Mouse (Mus musculus) midbrain, embryonic 12.5 days (tissue): ENCODE measurements around the gene Stom. TPM values are rescaled to one million over a fixed set of nuclear protein-coding genes. Genes with fewer than 3 reads are reported as not detected.

Experiments used
- ATAC-seq: fragments of 200-750 bp; cut with Nextera tagmentation; 2 replicates; pipeline ENCODE4 v1.8.0; 2017; ENCODE audit warnings: low read depth, moderate TSS enrichment, moderate library complexity; ENCODE audit not compliant: low FRiP score
- H3K27ac ChIP-seq: fragments of 300-500 bp; sonication (generic); replicated peaks from 2 replicates; pipeline ENCODE4 v1.5.1; 2016; ENCODE audit warnings: mild to moderate bottlenecking
- H3K27me3 ChIP-seq: fragments of 300-500 bp; sonication (generic); 2 replicates; pipeline ENCODE4 v1.6.1; 2016; ENCODE audit warnings: mild to moderate bottlenecking
- H3K36me3 ChIP-seq: fragments of 300-500 bp; sonication (generic); 2 replicates; pipeline ENCODE4 v1.6.1; 2016
- H3K4me1 ChIP-seq: fragments of 300-500 bp; sonication (generic); 2 replicates; pipeline ENCODE4 v1.6.1; 2016
- H3K4me2 ChIP-seq: fragments of 300-500 bp; sonication (generic); replicated peaks from 2 replicates; pipeline ENCODE4 v1.6.1; 2016; ENCODE audit warnings: mild to moderate bottlenecking, moderate library complexity
- H3K4me3 ChIP-seq: fragments of 300-500 bp; sonication (generic); 2 replicates; pipeline ENCODE4 v1.5.1; 2016; ENCODE audit warnings: mild to moderate bottlenecking
- H3K9ac ChIP-seq: fragments of 300-500 bp; sonication (generic); replicated peaks from 2 replicates; pipeline ENCODE4 v1.6.1; 2016; ENCODE audit warnings: mild to moderate bottlenecking, moderate library complexity
- H3K9me3 ChIP-seq: fragments of 300-500 bp; sonication (generic); 2 replicates; pipeline ENCODE4 v1.6.1; 2016; ENCODE audit warnings: mild to moderate bottlenecking
- WGBS: fragments of 180-500 bp; shearing (Covaris S2); methylation state at CpG from one replicate; pipeline ENCODE4 v1.1.7; 2016; 5-methylcytosine and 5-hydroxymethylcytosine counted together
- polyA plus RNA-seq: library from polyadenylated mRNA; unstranded; fragments of >200 nt; fragmentation: Nextera tagmentation; extraction: Ambion mirVana; gene quantifications from 2 replicates; pipeline ENCODE4 v1.2.1, GENCODE M21; 2016

Stom gene
- polyA plus RNA-seq, 1 experiment from 2014 or later: 12.5 TPM

- H3K4me1 ChIP-seq: peaks cover 5% of the 10 kb centered on the region
- H3K27me3 ChIP-seq: peaks cover 20% of the 10 kb centered on the region
- no peaks in the 10 kb centered on the region for H3K9me3 ChIP-seq
- no peak overlapping the region for H3K4me3 ChIP-seq
- ATAC-seq: no peak
- H3K4me2 ChIP-seq: no peak overlapping the region
- 87% methylated on average over 12 of the region's 12 CpGs for WGBS
- no peak overlapping the region for H3K9ac ChIP-seq
- no peak overlapping the region for H3K27ac ChIP-seq
- no peaks in the 10 kb centered on the region for H3K36me3 ChIP-seq
Observed at GRCm38 (mm10) chr2:35287017-35287620, 49.7 kb downstream of the Stom start.

DNA sequence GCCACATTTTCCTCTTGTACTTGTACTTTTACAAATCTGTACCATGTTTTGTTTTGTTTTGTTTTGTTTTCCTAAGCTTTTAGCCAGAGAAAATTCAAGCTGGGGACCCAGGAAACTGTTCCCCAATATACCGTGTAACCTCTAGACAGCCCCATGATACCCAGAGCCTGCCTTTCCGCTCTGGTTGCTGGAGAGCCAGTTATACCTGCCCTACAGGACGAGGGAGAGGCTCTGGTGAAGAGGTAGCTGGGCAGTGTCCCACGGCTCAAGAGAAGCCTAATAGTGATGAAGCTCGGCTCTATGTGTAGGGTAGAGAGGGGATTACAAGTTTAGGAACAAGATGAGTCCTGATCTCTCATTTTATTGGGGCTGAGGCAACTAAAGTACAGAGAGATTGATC, 51.6 kb downstream of the Stom start:
- no peak overlapping the region for H3K4me3 ChIP-seq
- H3K27ac ChIP-seq: no peak overlapping the region
- H3K4me2 ChIP-seq: no peak overlapping the region

GRCm38 (mm10) chr2:35283997-35284396, 52.8 kb downstream of the Stom start:
- H3K27me3 ChIP-seq: peaks cover 38% of the 10 kb centered on the region
- no peak overlapping the region for H3K4me3 ChIP-seq
- peaks cover 7% of the 10 kb centered on the region for H3K4me1 ChIP-seq
- no peak for ATAC-seq
- no peak overlapping the region for H3K9ac ChIP-seq
- H3K4me2 ChIP-seq: no peak overlapping the region
- no peak overlapping the region for H3K27ac ChIP-seq
- 83% methylated on average over 4 of the region's 4 CpGs for WGBS
- no peaks in the 10 kb centered on the region for H3K36me3 ChIP-seq
- no peaks in the 10 kb centered on the region for H3K9me3 ChIP-seq

More for the DNA sequence above, 51.6 kb downstream of the Stom start:
- Histone ChIP-seq H3K36me3 (no peaks in the 10 kb centered on the region), H3K4me1 (peaks cover 7% of the 10 kb centered on the region), H3K27me3 (peaks cover 38% of the 10 kb centered on the region), H3K9ac (no peak overlapping the region), H3K9me3 (no peaks in the 10 kb centered on the region)
- ATAC-seq: no peak
- WGBS: 86% methylated on average over 5 of the region's 5 CpGs

GRCm38 (mm10) chr2:35282214-35282613, 54.6 kb downstream of the Stom start:
- WGBS: 3% methylated on average over 32 of the region's 32 CpGs
- Histone ChIP-seq H3K27me3 (peaks cover 38% of the 10 kb centered on the region), H3K9ac (no peak overlapping the region), H3K9me3 (no peaks in the 10 kb centered on the region), H3K27ac (no peak overlapping the region), H3K4me2 (peak overlapping the region; percentile 48), H3K36me3 (no peaks in the 10 kb centered on the region), H3K4me3 (peak overlapping the region; percentile 25), H3K4me1 (peaks cover 7% of the 10 kb centered on the region)
- ATAC-seq: no peak

DNA sequence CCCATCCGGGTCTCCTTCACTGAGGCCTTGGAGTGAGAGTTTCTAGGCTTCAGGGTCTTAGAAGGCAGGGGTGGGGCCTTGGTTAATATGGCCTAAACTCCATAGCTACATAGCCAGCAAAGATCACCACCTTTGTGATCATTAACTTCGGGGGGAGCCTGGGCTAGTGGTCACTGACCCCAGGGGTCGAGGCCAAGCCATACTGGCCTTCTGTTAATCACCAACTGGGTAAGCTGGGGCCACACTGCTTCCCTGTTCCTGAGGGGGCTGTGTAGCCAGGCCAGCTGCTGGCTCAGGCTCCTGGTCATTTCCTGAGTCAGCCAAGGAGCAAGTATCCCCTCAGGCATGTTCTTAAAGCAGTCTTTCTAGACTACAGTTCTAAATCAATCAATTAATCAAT, 56.8 kb downstream of the Stom start:
- peaks cover 7% of the 10 kb centered on the region for H3K4me1 ChIP-seq
- no peak overlapping the region for H3K4me3 ChIP-seq
- H3K27ac ChIP-seq: no peak overlapping the region
- H3K9ac ChIP-seq: no peak overlapping the region
- no peaks in the 10 kb centered on the region for H3K9me3 ChIP-seq
- H3K27me3 ChIP-seq: peaks cover 38% of the 10 kb centered on the region
- no peaks in the 10 kb centered on the region for H3K36me3 ChIP-seq
- no peak overlapping the region for H3K4me2 ChIP-seq
- 77% methylated on average over 3 of the region's 3 CpGs for WGBS
- no peak for ATAC-seq

GRCm38 (mm10) chr2:35278371-35279210, 58.2 kb downstream of the Stom start:
- 81% methylated on average over 7 of the region's 7 CpGs for WGBS
- Histone ChIP-seq H3K36me3 (no peaks in the 10 kb centered on the region), H3K4me1 (peaks cover 7% of the 10 kb centered on the region), H3K27me3 (peaks cover 33% of the 10 kb centered on the region), H3K4me3 (no peak overlapping the region), H3K4me2 (no peak overlapping the region), H3K27ac (no peak overlapping the region), H3K9me3 (no peaks in the 10 kb centered on the region), H3K9ac (no peak overlapping the region)
- no peak for ATAC-seq

DNA sequence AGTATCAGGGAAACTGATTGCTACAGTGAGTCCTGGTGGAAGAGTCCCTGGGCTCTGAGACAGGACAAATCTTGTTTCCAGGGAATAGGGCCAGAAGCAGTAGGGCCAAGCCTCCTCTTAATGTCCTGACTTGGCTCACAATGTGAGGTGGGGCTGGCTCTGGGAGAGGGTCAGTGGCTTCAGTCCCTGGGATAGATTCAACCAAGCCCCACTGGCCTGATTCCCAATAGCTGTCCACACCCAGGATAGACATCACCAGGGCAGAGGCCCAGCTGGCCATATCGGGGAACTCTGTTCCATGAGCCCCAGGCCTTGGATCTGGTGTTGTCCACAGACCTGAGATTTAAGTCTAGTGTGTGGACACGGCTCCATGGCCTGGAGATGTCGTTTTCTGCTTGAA, 59.1 kb downstream of the Stom start:
- no peak for ATAC-seq
- Histone ChIP-seq H3K27ac (no peak overlapping the region), H3K9me3 (no peaks in the 10 kb centered on the region), H3K27me3 (peaks cover 24% of the 10 kb centered on the region), H3K4me3 (no peak overlapping the region), H3K4me2 (no peak overlapping the region), H3K9ac (no peak overlapping the region), H3K4me1 (peaks cover 11% of the 10 kb centered on the region), H3K36me3 (no peaks in the 10 kb centered on the region)
- 85% methylated on average over 3 of the region's 3 CpGs for WGBS

DNA sequence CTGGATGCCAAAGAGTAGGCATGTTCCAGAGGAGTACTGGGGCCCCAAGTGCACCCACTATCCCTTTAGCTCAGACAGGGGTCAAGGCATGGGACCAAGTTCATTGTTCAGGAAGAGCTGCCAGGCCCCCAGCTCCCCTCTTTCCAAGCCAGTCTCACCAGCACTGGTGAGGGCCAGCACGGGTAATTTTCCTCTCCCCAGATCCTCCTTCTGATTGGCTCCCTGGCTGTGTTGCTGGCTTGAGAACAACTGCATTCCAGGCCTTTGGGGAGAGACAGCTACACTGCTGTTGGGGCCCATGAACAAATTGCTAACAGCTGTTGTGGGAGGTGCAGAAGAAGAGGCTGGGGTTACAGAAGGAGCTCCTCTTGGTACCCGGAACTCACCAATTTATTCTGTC, 63.2 kb downstream of the Stom start:
- no peak overlapping the region for H3K27ac ChIP-seq

DNA sequence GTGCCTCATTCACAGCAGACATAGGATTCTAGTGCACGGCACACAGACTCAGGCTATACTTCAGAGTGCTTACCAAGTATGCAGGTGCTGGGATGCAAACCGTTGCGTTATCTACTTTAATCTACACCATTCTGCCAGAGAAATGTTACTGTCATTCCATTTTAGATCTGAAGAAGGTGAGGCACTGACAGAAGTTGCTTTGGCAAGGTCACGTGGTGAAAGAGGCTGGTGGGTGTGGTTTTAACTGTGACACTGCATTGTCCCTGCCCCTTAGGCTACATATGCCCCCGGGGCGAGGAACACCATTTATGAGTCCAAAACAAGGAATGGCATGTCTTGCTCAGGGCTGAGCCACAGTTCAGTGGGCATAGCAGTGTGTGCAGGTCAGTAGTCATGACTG, 63.9 kb downstream of the Stom start:
- no peaks in the 10 kb centered on the region for H3K9me3 ChIP-seq
- H3K4me3 ChIP-seq: no peak overlapping the region
- 86% methylated on average over 6 of the region's 6 CpGs for WGBS
- H3K27ac ChIP-seq: no peak overlapping the region
- no peak for ATAC-seq
- no peak overlapping the region for H3K4me2 ChIP-seq
- no peaks in the 10 kb centered on the region for H3K36me3 ChIP-seq
- H3K27me3 ChIP-seq: 0 out of 2 replicates have a peak, but pooled peaks cover 3% of the 10 kb centered on the region
- peaks cover 10% of the 10 kb centered on the region; the same call in 1 of the 2 replicates for H3K4me1 ChIP-seq
- no peak overlapping the region for H3K9ac ChIP-seq

More for the DNA sequence above, 63.2 kb downstream of the Stom start:
- no peak for ATAC-seq
- H3K9ac ChIP-seq: no peak overlapping the region
- 0 out of 2 replicates have a peak, but pooled peaks cover 3% of the 10 kb centered on the region for H3K27me3 ChIP-seq
- H3K4me2 ChIP-seq: no peak overlapping the region
- no peaks in the 10 kb centered on the region for H3K9me3 ChIP-seq
- no peaks in the 10 kb centered on the region for H3K36me3 ChIP-seq
- H3K4me3 ChIP-seq: no peak overlapping the region
- H3K4me1 ChIP-seq: peaks cover 10% of the 10 kb centered on the region; the same call in 1 of the 2 replicates
- 57% methylated on average over 2 of the region's 2 CpGs for WGBS

DNA sequence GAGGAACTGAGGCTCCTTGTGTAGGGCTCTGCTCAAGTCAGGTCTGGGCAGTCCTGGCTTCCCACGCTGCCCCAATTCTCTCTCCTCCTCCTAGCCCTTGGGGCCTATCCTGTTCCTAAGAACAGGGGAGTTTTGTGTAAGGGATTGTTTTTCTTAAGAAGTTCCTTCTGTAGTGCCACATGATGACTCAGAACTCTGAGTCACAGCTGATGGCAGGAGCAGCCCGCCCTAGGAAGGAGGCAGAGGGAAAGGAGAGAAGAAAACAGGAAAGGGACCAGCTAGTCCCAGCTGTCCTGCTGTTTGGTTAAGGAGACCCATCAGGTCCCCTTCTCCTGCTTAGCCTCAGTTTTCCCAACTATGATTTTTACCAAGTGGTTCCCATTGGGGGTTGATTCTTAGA, 65.0 kb downstream of the Stom start:
- no peak overlapping the region for H3K27ac ChIP-seq

DNA sequence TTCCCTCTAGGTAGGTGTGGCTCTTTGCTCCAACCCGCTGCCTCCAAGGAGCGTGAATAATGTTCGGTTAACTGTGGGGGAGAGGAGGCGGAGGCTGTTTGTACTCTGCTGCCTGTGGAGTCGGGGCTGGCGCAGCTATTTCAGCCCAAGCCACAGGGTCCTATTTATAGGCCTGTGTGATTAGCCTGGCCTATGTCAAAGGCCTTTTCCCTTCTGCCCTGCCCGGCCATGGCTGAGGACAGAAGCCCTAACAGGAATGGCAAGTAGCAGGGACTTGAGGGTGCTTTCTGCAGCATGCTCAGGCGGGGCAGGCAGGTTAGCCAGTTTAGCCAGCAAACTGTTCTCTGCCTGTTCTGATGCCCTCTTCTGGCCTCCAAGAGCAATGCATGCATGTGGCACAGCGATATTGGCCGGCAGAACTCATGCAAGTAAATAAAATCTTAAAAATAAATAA, 66.2 kb downstream of the Stom start:
- Histone ChIP-seq H3K9me3 (no peaks in the 10 kb centered on the region), H3K4me3 (no peak overlapping the region), H3K36me3 (no peaks in the 10 kb centered on the region), H3K4me1 (peaks cover 10% of the 10 kb centered on the region; the same call in 1 of the 2 replicates), H3K4me2 (peak overlapping the region; percentile 32), H3K27me3 (0 out of 2 replicates have a peak, but pooled peaks cover 3% of the 10 kb centered on the region), H3K9ac (no peak overlapping the region), H3K27ac (no peak overlapping the region)
- WGBS: 13% methylated on average over 10 of the region's 10 CpGs
- ATAC-seq: peak; percentile 58

More for the DNA sequence above, 65.0 kb downstream of the Stom start:
- WGBS: 90% methylated on average over 2 of the region's 2 CpGs
- no peak overlapping the region for H3K4me3 ChIP-seq
- H3K4me2 ChIP-seq: no peak overlapping the region
- no peaks in the 10 kb centered on the region for H3K9me3 ChIP-seq
- H3K4me1 ChIP-seq: peaks cover 10% of the 10 kb centered on the region; the same call in 1 of the 2 replicates
- H3K9ac ChIP-seq: no peak overlapping the region
- H3K36me3 ChIP-seq: no peaks in the 10 kb centered on the region
- no peak for ATAC-seq
- 0 out of 2 replicates have a peak, but pooled peaks cover 3% of the 10 kb centered on the region for H3K27me3 ChIP-seq

DNA sequence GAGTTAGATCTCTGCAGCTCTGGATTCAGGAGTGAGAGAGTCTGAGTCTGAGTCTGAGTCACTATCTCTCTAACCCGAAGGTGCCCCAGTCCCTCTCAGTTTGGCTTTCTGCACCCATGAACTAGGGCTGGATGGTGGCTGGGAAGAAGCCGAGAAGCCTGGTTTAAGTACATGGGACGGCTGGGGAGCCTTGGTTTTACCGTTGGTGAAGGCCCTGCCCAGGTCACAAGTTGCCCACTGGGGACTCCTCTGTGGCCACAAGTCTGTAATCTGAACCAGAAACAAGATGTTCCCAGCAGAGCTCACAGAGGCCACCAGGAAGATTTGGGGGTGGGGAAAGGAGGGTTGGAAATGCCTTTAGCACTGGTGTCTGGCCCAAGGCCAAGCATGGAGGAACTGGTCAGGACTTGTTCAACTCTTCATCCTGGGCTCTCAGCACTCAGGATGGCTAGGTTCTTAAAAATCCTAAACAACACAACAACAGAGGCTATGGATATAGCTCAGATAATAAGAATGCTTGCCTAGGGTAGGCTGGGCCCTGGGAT, 67.0 kb downstream of the Stom start:
- no peaks in the 10 kb centered on the region for H3K9me3 ChIP-seq
- no peak overlapping the region for H3K4me3 ChIP-seq
- no peak overlapping the region for H3K27ac ChIP-seq
- H3K4me1 ChIP-seq: peaks cover 10% of the 10 kb centered on the region; the same call in 1 of the 2 replicates
- no peak overlapping the region for H3K4me2 ChIP-seq
- no peak for ATAC-seq
- H3K27me3 ChIP-seq: peaks cover 4% of the 10 kb centered on the region; the same call in 1 of the 2 replicates
- H3K36me3 ChIP-seq: no peaks in the 10 kb centered on the region
- WGBS: 83% methylated on average over 4 of the region's 4 CpGs
- H3K9ac ChIP-seq: no peak overlapping the region
